Mouse (Mus musculus) cerebellum, postnatal 4 days (tissue): ENCODE measurements around the gene Cmtm8.

Source experiments
- DNase-seq, 2 experiments: peaks; one replicate each; pipeline ENCODE4 v3.0.0; 2022; ENCODE audit warnings: low spot score in 2 of 2, mixed read lengths in 1 of 2

Cmtm8 gene

DNA sequence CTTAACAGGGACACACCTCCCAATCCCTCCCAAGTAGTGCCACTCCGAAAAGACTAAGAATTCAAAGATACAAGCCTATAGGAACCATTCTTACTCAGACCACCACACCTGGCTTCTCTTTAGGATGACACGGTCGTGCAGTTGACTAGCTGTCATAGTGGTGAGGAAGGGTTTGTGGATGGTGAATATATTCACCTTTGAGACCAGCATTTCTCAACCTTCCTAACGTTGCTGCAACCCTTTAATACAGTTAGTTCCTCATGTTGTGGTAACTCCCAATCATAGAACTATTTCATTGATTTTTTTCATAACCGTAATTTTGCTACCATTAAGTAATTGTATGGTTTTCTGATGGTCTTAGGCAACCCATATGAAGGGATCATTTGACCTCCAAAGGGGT, 56.8 kb downstream of the Cmtm8 start:
- no peak for DNase-seq

DNA sequence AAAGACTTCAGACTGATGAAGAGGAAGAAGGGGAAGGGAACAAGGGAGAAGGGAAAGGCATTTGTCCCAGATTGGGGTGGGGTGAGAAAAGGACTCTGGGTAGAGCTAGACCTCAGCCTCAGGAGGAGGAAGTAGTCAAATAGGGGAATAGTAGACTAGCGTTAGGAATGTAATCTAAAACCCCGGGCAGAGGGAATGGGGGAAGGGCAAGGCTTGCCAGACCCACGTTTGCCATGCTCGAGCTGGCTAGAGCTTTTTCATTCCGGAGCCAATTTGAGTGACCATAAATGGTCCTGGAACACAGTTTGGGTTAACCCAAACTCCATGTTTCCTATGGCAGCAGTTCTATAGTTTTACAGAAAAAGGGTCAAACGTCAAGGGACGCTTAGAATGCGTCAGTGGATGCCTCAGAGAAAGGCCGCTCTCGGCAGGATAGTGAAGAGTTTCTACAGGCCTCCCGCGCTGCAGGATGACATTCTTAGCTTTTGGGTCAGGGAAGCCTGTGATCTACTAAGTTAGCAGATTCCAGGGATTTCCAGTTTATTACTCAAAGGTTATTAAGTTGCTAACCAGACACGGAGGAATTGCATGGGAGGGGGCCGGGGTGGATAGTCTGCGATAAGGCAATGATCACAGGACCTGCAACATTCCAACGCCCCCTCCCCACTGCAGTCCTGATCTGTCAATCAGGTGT, 58.4 kb downstream of the Cmtm8 start:
- no peak for DNase-seq

DNA sequence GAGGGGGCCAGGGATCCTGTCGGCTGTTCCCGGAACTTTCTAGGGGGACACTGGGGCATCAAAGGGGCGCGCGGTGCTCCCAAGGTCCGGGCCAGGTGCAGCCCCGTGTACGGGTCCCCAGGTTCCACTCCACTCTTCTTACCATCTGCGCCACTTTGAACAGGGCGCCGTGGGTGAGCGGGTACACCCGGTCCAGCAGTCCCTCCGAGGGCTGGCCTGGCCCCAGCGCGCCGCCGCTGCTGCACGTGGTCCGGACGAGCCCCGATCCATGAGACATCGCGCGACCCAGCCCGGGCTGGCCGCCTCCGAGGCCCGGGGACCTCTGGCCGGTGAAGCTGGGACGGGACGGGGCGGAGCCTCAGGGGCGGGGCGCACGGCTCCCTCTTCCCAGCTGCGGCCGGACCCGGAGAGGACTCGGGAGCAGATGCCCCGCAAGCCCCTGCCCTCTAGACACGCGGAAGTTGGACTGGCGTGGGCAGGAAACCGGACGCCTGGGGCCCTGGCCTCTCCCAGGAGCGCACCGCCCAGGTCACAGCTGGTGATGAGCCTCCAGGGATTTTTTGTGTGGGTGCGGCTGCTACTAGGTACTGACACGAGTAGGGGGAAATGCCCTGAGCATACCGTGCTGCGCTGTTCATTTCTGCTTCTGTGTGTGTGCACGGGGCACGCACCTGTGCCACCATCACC, 62.3 kb downstream of the Cmtm8 start, which contains the start of gene Cmtm7:
Gene Cmtm7 (minus strand): TSS at position 331 of the 687 bp plus-strand sequence.
- no peak for DNase-seq

DNA sequence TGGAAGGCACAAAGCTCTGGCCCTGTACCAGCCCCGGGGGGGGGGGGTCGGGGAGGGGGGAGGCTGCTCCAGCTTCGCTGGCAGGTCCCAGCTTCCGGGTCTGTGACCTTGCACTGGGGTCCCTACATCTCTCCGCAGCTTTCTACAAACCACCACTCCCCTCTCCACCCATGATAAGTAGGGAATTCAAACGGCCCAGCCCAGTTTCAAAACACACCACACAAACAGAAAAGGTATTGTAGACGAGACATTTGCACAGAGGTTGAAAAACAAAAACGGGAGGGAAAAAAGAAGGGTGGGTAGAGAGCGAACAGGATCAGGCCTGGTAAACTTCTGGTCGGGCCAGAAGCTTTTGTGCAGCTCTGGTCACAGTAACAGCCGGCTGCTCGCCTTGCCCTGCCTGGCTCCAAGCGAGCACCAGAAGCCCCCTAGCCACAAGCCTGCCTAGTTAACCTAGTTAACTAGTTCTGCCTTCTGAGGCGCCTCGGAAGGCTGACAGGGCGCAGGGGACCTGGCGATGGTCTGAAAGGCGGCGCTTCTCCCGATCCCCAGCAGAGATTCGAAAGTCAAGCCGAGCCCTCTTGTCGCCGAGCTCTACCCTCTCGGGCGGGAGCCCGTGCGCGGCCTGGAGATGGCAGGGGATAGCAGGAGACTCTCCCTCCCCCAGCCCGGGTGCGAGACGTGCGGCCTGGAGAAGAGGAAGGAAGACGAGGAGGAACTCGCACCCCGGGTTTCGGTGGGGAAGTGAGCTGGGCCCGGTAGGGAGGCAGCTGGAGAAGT, 63.0 kb downstream of the Cmtm8 start:
- no peak for DNase-seq

DNA sequence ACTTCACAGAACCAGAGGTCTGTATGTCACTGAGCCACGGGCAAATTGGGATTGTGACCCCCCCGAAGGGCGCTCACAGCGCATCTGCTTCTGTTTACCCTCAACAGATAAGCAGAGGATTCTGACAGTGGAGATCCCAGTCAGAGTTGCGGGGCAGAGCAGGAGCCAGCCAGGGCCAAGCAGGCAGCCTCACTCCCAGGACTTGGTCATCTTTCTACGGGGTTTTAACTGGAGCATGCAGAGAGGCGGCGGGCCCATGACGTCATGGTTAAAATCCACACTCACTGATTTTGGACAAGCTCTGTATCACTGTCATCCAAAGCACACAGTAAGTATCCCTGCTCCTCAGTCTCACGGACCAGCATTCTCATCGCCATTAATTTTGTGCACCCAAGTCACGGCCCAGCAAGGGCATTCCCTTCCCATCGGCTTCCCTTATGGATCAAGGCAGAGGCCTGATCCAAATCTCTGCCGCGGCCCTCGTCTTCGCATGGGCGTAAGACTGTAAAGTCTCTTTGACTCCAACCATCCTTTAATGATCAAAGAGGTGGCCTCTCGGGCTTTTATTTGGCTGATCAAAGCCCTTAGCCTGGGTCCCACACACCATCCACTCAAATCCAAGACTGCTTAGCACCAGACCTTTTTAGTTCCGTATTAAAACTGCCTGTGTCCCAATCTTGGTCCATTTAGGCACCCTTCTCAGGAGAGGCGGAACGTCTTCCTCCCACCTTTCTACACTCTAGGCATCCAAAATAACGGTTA, 63.8 kb downstream of the Cmtm8 start:
- no peak for DNase-seq

DNA sequence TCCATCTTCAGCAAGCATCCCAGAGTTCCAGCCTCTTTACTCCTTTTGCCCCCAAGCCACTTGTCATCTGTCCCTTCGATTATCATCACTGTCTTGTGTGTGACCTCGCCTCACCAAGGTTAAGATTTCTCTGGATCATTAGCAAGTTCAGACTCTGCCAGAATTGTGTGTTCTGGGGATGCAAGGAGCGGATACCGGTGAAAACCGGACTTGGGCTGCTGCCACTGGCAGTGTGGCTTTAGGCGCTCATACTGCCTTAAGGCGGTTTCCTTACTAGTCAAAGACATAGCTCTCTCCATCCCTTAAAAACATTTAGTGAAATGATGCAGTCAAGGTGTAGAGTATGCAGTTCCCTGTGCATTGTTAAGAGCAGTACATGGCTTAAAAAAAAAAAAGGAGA, 65.1 kb downstream of the Cmtm8 start:
- DNase-seq = no peak

DNA sequence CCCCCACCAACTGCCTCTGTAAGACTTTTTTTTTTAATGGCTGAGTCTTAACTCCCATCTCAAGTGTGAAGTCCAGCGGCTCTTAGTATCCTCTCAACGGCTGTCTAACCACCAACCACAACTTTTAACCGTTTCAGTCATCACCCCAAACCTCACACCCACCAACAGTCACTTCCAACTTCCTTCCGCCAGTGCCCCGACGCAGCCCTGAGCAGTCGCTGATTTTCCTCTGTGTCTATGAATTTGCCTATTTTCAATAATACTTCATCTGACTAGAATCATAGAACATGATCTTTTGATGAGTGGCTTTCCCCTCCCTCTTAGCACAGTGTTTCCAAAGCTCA, 65.9 kb downstream of the Cmtm8 start:
- DNase-seq = no peak

DNA sequence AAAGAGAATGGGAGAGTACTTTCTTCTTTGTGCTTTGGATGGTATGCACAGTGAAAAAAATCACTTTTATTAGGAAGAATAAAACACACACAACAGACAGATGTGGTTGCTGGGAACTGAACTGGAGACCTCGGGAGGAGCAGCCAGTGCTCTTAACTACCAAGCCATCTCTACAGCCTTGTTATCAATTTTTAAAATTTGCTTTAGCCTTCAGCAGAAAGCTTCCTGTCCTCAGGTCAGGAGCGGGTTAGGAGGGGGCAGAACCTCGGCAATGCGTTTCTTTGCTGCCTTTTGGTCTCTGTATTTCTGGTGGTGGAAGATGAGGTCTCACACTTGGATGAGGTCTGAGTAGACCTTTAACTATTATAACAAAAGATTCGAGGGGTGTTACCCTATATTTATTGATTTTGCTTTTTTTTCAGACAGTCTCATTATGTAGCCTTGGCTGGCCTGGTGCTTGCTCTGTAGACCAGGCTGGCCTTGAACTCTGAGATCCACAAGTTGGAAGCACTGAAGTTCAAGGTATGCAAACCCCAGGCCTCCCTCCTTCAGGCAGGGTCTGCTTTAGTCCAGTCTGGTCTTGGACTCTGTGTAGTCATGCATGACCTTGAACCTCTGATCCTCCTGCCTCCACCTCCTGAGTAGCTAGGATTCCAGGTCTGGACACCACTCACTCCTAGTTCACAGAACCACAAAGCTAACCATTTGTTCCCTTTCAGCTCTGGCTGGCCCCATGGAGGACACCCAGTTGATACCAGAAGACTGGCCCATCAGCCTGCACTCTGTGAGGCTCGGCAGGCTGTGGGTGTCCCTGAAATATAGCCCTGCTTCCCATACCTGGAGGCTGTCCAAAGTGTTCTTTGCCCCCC, 66.5 kb downstream of the Cmtm8 start:
- no peak for DNase-seq

DNA sequence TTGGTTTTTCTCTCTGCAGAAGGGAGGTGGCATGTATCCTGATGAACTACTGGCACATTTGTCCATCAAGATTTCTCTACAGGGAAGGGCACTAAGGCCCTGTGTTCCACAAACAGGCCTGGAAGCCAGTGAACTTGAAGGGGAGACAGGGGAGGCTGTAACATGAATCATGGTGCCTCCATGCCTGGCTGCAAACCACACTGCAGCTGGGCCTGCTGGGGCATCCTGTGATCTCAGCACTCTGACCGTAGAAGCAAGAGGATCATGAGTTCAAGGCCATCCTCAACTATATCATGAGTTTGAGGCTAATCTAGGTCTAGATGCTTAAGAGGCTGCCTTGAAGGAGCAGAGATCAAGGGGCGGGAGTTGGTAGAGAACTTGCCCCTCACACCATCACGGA, 67.6 kb downstream of the Cmtm8 start:
- no peak for DNase-seq

DNA sequence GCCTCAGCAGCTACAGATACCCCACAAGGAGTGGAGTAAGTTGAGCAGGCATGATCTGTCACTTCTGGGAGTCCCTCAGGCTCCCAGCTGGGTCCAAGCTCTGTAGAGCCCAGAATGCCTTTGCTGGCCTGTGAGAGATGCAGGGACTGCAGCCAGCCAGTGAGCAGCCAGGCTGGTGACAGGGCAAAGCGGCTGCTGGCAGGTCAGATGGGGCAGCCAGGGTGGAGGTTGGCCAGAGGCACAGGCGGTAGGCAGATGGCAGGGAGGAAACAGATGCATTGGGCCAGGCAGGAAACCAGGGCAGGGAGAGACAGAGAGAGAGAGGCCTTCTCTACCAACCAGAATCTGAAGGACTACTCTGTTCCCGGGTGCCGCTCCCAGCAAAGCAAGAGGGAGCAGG, 68.7 kb downstream of the Cmtm8 start:
- DNase-seq = peak in 1 of 2 experiments; percentile 66

DNA sequence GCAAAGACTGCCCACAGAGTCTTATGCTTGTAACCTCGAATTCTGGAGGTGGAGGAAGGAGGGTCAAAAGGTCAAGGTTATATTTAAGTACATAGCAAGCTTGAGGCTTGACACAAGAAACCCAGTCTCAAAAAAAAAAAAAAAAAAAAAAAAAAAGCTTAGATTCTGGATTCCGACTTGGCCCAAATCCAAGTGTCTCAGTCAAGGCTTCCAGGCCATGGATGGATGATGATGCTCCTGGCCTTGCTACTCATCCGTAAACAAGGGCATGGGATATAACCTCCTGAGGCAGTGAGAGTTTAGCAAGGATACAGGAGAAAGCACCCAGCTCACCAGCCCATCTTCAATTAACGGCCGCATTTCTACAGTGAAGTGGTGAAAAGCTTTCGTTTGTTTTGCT, 69.3 kb downstream of the Cmtm8 start:
- DNase-seq = no peak

DNA sequence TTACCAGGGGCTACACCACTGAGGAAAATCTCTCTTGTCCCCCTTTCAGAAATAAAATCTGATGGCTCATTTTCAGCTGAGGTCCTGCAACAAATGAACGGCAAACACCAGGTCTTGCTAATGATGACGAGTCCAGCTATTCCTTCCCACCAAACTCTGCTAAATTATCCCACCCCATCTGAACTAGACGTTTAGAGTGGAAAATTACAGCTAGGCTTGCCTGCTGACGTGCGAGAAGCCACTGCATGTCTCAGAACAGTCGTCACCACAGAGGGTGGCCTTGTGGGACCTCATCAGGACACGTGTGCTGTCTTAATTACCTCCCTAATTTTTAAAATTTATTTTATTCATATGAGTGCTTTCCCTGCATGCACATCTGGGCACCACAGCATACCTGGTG, 72.4 kb downstream of the Cmtm8 start:
- DNase-seq = no peak

DNA sequence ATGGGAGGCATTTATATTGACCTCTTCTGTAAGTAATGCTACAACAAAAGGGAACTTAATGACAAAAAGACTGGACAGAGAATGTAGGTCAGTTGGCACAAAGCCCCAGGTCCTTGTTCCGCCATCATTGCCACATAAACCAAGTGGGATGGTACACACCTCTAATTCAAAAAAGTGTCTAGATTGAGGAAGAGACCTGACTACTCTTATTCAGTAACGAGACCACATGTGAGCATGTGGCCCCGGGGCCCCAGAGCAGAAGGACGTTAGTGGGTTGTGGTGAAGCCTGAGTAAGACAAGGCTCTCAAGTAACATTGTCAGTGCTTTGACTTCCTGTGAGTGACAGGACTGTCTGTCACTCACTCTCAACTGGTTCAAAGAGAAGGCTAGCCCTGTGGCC, 73.7 kb downstream of the Cmtm8 start:
- DNase-seq = no peak

DNA sequence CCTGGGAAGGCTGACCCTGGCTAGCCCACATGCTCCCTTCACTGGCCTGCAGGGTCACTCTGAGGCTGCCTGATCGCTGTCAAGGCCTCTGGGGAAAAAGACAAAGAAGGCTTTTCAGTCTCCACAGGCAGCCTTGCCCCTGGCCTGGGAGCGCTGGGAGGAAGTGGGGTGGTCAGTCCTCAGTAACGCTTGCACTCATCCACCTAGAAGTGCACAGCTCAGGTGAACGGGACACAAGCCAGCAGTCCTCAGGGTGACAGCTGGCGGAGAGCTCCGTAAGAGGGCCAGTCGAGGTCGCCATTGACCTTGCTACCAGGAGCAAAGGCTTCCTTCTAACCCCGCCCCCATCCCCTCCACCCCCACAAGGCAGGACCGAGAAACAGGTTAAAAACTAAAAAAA, 75.9 kb downstream of the Cmtm8 start:
- no peak for DNase-seq

DNA sequence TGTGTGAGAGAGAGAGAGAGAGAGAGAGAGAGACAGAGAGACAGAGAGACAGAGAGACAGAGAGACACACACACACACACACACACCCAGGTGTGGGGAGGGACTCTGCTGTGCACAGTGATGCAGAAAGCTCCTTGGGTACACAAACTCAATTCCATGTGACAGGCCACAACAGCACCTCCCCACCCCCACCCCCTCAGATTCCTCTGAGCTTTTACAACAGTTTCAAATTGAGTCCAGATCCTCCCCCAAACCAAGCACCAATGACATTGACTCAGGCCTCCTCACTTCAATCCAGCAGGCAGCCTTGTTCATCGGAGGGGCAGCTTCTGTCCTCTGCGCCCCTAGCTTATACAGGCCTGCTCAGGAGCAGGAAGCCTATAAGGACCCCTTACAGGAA, 76.4 kb downstream of the Cmtm8 start:
- no peak for DNase-seq

DNA sequence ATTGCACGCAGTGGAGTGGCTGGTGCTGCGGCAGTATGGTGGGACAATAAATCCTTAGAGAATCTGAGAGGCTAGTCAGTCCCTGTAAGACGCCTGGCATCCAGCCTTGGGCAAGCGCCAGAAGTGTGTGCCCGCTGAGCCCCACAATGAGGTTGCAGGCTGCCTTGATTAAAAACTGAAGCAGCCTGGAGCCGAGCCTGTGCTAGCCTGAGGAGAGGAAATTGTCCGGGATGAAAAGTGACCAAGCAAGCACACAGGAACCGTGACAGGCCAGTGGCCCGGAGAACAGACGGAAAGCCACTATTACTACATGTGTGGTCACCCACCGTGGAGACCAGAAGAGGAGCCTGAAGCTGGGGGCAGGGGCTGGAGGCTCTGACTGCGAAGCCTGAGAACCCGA, 76.9 kb downstream of the Cmtm8 start:
- DNase-seq = peak; percentile 55 to 88

DNA sequence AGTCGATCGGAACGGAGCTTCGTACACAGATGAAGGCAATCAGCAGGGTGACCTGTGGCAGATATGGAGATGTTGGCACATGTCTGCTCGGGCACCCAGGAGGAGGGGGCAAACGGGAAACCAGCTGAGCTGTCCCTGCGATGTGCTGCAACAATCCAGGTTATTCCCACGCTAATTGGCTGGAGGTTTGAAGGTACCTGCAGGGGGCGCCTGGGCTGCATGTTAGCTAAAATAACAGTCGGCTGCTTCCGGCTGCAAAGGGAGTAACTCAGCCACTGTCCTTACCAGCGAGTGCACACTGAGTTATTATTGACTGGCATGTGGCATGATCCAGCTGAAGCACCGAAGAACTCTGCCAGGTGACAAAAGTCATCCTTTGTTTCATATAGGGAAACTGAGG, 80.6 kb downstream of the Cmtm8 start:
- peak in 1 of 2 experiments; percentile 46 for DNase-seq

DNA sequence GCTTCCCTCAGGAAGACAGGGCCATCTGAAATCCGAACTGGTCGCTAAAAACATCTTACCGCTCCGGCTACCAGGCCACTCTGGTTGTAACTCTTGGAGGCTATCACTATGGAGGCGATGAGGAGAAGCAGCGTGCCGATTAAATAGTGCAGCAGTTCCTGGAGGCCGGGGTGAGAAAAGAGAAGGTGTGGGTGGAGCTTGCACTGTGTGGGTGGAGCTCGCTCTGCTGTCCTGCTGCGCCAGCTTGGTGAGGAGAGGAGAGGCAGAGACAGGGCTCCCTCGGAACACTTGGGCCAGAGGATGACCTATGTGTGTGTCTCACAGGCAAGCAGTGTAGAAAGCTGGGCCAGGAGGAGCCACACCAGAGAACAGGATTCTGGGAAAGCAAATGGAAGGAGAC, 82.1 kb downstream of the Cmtm8 start:
- DNase-seq = no peak

DNA sequence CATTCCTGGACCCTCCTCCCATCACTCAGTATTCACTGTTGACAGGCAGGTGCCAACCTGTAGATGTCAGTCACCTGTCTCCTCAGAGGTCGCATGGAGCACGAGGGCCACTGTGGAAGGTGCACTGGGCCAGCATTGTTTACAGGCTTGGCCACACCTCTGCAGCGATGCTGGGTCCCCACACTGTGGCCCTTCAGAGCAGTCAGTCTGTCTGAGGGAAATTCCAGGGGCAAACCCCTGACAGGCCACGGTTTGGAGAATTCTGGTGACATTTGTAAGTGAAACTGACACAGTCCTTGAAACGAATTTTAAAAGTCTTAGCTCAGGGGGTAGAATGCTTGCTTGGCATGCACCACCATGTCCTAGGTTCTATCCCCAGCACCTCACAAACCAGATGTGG, 83.6 kb downstream of the Cmtm8 start:
- no peak for DNase-seq

DNA sequence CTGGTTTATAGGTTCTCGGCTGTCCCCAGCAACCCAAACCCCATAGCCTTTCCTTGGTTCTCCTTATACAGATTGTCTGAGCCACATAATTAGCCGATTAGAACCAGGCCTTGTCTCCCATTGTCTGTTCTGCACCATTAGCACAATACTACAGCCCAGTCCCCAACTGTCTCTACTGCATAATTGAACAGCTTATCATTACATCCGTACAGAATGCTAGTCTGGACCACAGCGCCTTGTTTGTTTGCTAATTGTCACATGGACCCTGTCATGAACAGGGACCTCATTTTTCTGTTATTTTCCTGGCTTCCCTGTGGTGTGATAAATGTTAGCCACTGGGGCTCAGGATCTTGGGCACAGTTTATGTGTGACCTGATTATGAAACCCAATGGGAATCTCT, 84.1 kb downstream of the Cmtm8 start:
- DNase-seq = no peak

DNA sequence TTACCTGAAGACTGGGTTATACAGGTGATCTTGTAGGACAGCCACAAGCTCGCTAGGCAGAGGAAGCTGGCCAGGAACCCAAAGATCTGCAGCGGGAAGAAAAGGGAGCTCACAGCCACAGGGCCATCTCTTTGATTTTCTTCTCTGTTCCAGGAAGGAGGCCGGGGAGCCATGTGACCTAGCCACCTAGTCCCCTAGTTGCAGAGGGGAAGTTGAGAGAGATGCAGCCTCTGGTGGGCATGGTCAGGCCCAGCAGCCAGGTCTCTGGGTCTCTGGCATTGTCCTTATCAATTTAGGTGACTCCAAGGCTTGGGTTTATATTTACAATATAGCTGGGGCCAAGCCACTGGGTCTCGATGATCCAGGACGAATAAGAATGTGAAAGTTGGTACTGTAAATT, 85.2 kb downstream of the Cmtm8 start:
- DNase-seq = no peak
